Mouse (Mus musculus): ENCODE data around the gene Btf3.

Gene Btf3

GRCm38 (mm10) chr13:98316480-98317245 lies at the start of gene Btf3:
TSS of gene Btf3 (minus strand) at chr13:98317006.
- in situ Hi-C loops (cut with MboI; ENCODE audit: low sequenced_read_pairs), result no loop called here

GRCm38 (mm10) chr13:98365766-98366421 lies 49.1 kb upstream of the Btf3 start:
- in situ Hi-C loops (cut with MboI; ENCODE audit: low sequenced_read_pairs), result no loop called here

DNA sequence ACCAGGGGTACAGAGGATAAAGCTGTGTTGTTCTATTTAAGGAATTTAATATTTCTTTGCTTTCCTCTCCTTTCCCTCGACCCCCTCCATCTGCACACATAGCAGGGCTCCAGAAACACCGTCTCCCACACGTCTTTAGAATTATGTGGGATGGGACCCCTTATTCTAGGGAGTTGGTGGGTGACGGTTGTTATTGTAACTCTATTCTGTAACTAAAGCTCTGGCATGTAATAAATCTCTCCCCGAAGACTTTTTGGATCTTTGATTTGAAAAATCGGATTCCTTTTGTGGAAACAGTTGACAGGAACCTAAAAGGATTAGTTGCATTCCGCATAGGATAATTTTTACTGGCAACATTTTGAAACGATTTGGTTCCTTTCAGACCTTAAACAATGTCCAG lies 48.3 kb upstream of the Btf3 start:
- in situ Hi-C loops (cut with MboI; ENCODE audit: low sequenced_read_pairs), result no loop called here

DNA sequence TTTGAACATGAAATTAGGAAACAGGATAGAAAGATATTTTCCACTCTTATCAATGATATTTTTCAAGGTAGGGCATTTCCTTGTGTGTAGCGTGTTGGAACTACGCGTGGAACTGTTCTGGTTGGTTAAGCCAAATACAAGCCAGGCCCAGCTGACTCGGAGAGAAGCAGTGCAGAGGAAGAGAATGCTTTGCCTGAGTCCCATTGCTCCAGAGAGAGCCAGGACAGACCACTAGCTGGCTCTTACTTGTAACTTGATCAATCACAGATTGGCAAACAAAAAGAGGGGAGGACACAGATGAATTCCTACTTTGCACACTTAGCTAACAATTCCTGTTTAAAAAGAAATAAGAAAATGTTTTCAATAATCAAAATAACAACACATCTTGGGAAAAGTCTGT lies 46.2 kb upstream of the Btf3 start:
- in situ Hi-C loops (cut with MboI; ENCODE audit: low sequenced_read_pairs), result no loop called here

GRCm38 (mm10) chr13:98361161-98361560 lies 44.4 kb upstream of the Btf3 start:
- in situ Hi-C loops (cut with MboI; ENCODE audit: low sequenced_read_pairs), result no loop called here

GRCm38 (mm10) chr13:98360391-98360790 lies 43.6 kb upstream of the Btf3 start:
- in situ Hi-C loops (cut with MboI; ENCODE audit: low sequenced_read_pairs), result no loop called here

DNA sequence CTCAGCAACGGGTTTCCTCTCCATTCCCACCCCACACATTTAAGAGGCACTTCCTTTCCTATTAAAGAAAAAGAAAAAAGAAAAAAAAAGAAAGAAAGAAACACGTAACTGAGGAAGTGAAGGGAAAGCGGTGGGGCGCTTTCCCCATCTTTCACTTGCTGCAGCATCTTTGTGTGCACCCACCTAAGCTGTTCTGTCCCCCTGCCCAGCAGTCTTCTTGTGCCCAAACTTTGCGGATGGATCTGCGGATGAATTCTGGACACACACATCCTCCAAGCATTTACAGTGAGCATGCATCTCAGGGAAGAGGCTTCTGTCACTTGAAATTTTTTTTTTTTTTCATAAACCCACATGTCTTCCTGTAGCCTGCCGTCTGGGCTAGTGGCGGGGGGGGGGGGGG lies 42.5 kb upstream of the Btf3 start:
- in situ Hi-C loops (cut with MboI; ENCODE audit: low sequenced_read_pairs), result no loop called here

DNA sequence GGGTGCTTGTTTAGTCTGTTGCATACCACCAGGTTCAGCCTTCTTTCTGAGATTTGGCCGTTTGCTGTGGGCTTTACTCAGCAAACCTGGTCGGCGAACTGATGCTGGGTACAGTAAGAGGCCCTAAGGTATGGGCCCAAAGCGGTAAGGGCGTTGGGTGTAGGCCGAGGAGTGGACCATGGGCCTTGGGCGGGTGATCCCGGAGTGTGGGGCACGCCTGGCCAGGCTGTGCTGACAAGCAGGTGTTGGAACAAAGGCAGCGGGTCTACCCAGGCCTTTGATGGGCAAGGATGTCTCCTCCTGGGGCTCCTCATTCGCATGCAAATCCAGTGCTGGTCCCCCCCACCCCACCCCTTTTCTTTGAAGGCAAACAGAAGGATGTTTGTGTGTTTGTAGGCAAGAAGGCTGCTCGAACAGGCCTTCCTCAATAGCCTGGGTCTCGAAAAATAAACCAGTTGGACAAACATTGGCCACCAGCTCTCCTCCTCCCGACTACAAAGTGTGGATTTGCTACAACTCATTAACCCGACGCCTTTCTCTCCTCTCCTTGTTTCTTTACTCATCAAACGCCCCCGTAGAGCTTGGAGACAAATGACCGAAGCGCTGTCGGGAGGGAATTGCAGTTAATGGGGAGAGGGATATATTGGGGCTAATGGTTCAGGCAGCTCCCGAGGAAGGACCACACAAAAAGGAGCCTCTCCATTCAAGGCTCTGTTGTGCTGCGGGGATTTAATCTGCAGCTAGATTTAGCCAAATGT lies 41.8 kb upstream of the Btf3 start:
- in situ Hi-C loops (cut with MboI; ENCODE audit: low sequenced_read_pairs), result no loop called here

GRCm38 (mm10) chr13:98357433-98358423 lies 40.9 kb upstream of the Btf3 start:
- in situ Hi-C loops (cut with MboI; ENCODE audit: low sequenced_read_pairs), result no loop called here

- in situ Hi-C loops (cut with MboI; ENCODE audit: low sequenced_read_pairs), result no loop called here
Observed at GRCm38 (mm10) chr13:98356973-98357425, 40.2 kb upstream of the Btf3 start.

DNA sequence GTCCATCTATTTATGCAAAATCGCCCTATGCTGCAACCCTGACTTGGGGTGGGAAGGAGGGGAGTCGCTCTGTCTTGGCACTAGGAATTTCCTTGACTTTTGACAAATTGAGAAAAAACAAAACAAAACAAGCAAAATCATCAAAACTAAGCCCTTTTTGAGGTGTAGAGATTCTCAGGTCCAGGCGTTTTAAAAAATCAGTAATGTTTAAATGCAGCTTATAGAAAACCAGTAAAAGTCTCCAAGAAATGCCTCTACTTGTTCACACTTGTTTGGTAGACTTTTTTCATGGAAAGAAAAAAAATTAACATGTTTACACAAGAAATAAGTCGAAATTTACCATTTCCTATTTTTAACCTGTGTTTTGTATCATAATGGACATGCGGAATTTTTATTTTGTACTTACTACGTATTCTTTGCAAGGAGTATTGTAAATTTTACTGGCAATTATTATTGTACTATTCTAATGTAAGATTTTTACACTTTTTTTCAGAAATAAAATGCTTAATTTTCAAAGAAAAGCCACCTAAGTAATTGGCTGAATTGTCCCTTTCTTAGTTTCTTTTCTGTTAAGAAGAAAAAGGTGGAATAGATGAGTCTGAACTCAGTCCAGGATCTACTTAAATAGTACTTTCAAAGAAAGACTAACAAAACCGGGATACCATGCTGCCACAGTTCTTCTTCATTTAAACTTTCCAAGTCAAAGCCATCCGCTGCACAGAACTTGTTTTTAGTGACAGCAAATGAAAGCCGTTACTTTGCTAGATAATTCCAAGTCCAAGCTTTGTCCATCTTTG lies 39.6 kb upstream of the Btf3 start:
- in situ Hi-C loops (cut with MboI; ENCODE audit: low sequenced_read_pairs), result no loop called here

DNA sequence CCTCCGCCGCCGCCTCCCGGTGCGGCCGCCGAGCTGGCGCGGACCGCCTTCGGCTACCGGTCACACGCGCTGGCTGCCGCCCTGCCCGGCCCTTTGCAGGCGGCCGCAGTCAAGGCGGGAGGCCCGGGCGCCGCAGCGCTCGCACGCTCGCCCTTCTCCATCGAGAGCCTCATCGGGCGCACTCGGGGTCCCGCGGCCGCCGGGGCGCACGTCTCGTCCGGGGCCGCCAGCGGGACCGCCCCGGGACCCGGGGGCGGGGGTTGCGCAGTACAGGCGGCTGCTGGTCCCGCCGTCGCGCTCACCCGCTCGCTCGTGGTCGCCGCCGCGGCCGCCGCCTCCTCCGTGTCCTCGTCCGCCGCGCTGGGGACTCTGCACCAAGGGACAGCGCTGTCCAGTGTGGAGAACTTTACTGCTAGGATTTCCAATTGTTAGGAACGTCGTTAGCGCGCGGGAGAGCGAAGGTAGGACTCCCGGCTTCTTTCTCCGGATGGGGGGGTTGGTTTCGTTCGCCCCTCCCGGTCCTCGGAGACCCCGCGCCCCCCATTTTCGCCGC lies 38.8 kb upstream of the Btf3 start:
- in situ Hi-C loops (cut with MboI; ENCODE audit: low sequenced_read_pairs), result no loop called here

GRCm38 (mm10) chr13:98354871-98355558 lies 38.2 kb upstream of the Btf3 start:
- in situ Hi-C loops (cut with MboI; ENCODE audit: low sequenced_read_pairs), result no loop called here

- in situ Hi-C loops (cut with MboI; ENCODE audit: low sequenced_read_pairs), result no loop called here
Observed at GRCm38 (mm10) chr13:98354090-98354801, 37.4 kb upstream of the Btf3 start, which contains the start of gene Foxd1. TSS of gene Foxd1 (plus strand) at chr13:98354242.

GRCm38 (mm10) chr13:98353709-98354089 lies 36.9 kb upstream of the Btf3 start:
- in situ Hi-C loops (cut with MboI; ENCODE audit: low sequenced_read_pairs), result no loop called here

- in situ Hi-C loops (cut with MboI; ENCODE audit: low sequenced_read_pairs), result no loop called here
Observed at GRCm38 (mm10) chr13:98352381-98352975, 35.7 kb upstream of the Btf3 start.

GRCm38 (mm10) chr13:98351527-98351926 lies 34.7 kb upstream of the Btf3 start:
- in situ Hi-C loops (cut with MboI; ENCODE audit: low sequenced_read_pairs), result no loop called here

DNA sequence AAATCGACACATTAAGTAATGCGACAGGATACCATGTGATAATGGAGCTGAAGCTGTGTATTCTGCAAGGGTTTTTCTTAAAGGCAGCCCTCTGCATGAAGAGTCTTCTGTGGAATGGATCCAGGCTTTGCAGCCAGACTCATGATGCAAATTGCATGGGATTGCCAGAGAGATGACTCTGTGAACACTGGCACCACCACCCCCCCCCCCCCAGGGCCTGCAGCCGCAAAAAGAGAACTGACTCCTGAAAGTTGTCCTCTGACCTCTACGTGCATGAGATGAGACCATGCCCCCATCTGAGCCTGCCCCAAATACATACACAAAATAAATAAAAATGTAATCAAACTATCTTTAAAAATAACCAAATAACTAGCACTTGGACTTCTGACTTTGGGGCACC lies 32.7 kb upstream of the Btf3 start:
- in situ Hi-C loops (cut with MboI; ENCODE audit: low sequenced_read_pairs), result no loop called here
